Mouse (Mus musculus) naive thymus-derived CD4-positive, alpha-beta T cell, adult 2 months (primary cell): ENCODE data around the gene Igfbp2.

Experiments used
- DNase-seq: peaks from one replicate; pipeline ENCODE4 v3.0.0-alpha.2; 2011; ENCODE audit warnings: low read depth

The Igfbp2 gene

DNA sequence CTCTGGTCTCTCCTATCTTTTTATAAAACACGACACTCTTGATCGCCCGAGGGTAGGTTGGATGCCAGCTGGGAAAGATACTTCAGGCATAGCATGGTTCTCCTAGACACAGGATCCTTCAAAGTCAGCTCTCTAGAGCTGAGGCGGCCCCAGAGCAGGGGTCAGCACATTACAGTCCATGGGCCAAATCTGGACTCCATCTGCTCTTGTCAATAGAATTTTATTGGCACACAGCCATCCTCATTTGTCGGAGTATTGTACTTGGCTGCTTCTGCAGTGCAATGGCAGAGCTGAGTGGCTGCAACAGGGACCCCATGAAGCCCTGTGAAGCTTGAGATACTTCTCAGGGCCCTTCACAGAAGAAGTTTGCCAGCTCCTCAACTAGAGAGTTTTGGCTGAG lies 9.1 kb upstream of the Igfbp2 start:
- no peak for DNase-seq

DNA sequence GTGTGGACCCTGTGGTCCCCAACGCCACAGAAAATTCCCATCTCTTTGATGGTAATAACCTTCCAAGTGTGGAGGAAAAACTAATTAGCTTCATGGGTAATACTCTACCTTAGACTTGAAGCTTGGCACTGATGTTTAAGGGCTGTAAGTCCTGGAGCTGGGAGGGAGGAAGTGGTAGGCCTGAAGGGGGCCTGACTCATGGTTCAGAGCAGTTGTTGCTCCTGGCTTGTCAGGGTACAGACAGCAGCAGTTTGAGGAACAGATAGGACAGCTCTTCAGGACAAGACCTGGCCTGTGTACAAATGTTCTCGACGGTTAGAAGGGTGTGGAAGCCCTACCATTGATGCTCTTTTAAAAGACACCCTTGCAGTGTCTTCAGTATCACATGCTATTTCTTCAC lies 8.7 kb upstream of the Igfbp2 start:
- DNase-seq: no peak

DNA sequence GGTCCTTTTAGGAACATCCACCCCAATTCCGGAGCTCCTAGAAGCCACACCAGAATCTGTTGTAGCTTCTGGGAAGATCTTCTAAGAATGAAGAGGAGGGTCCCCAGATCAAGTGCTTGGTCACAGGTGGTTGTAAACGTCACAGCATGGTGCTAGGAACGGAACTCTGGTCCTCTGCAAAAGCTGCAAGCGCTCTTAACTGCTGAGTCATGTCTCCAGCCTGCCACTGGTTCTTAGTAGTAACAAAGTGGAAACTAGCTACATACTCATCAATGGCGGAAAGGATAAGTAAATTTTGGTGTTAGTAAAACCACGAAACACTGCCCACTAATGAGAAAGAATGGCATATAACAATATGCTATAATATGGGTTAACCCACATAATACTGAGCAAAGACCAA lies 4.3 kb upstream of the Igfbp2 start:
- DNase-seq: no peak

DNA sequence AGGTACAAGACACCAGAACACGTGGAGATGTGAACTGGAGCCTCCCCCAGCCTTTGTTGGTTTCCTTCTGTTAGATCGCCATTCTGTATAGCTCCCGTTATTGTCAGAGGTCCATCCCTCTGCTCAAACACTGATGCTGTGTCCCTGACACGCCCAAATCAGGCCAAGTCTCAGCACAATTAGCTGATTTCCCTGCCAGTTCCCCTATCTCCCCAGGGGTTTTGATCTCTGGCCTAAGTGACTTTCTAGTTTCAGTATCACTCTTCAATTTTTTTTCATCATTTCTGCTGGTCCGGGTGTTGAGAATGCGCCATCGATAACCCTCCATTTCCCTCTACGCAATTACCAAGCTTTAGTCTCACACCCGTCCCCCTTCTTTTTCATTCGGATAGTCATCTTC lies 1.4 kb upstream of the Igfbp2 start:
- DNase-seq: no peak

DNA sequence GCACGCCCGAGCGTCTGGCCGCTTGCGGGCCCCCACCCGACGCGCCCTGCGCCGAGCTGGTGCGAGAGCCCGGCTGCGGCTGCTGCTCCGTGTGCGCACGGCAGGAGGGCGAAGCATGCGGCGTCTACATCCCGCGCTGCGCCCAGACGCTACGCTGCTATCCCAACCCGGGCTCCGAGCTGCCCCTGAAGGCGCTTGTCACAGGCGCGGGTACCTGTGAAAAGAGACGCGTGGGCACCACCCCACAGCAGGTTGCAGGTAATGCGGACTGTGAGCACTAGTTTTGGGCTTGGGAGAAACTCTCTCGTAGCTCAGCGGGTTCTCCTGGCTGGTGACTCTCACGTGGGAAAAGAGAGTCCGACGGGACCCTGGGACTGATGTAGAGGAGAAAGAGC lies 401 bp downstream of the Igfbp2 start:
- DNase-seq: no peak

DNA sequence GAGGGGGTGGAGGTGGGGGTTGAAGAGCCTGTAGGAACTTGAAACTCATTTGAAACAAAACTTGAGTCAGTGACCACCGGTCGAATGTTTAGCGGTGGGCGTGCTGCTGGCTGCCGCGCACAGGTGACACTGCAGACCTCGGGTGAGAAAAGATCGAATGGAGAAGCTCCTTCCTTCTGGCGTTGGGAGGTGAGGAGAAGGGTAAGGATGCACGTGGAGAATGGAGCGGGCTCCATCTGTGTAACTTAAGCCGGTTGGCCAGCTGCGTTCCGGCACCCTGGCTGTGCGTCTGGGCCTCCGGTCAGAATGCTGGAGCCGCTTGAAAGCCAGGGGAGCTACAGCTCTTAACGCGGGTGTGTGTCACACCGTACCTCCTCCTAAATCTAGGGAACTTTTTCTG lies 983 bp downstream of the Igfbp2 start:
- DNase-seq: no peak

GRCm38 (mm10) chr1:72825921-72826320 lies 1.6 kb downstream of the Igfbp2 start:
- no peak for DNase-seq

DNA sequence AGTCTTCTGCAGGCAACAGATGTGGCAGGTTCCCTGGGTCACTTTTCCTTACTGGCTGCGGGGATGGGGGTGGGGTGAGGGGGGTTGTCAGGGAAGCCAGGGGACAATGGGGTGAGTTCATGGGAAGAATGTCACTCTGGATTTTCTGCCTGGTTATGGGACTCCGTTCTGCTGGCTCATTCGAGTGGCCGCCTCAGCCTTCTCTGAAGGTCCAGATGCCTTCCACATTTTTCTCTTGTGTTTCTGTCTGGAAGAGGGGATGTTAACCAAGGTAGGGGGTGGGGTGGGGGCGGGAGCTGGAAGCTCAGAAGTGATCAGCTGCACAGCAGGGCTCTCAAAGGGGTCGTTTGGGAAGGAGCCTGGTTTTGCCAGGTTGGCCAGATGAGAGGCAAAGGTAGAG lies 2.1 kb downstream of the Igfbp2 start:
- no peak for DNase-seq

DNA sequence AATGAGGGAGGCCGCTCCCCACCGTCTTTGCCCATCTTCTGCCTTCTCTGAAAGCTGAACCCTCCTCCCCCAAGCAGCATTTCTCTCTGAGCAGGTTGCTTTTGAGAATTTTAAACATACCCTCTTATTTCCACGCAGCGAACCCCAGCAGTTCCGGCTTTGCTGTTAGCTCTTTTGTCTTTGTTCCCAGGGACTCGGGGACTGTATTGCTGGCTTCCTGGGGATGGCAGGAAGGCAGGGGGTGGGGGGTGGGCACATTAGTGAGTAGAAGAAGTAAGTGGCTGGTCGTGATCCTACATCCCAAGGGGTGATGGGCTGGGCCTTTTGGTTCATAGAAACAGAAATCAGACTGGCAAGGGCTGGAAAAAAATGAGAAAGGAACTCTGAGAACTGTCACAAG lies 2.6 kb downstream of the Igfbp2 start:
- DNase-seq: no peak

- no peak for DNase-seq
Observed at GRCm38 (mm10) chr1:72827411-72828315, 3.4 kb downstream of the Igfbp2 start.

- no peak for DNase-seq
Observed at GRCm38 (mm10) chr1:72828843-72829242, 4.5 kb downstream of the Igfbp2 start.

GRCm38 (mm10) chr1:72830485-72830884 lies 6.2 kb downstream of the Igfbp2 start:
- DNase-seq: no peak

DNA sequence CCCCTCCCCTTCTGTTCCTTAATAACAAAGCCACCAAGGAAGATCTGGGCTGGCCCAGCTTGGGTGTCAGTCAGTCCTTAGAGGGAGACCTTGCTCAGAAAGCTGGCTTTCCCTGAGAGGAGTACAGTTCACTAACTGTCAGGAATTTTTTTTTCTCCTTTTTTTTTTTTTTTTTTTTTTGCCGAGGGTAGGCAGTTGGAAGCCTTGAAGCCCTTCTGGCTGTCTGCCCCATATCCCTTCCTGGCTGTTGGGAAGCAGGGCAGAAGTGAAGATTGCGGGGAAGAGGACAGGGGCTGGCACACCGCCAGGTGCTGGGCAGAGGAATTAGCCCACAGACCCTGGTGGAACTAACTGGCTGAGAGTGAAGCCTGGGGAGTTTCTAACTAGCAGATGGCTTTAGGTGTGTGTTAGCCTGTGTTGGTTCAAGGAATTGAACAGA lies 8.4 kb downstream of the Igfbp2 start:
- no peak for DNase-seq

DNA sequence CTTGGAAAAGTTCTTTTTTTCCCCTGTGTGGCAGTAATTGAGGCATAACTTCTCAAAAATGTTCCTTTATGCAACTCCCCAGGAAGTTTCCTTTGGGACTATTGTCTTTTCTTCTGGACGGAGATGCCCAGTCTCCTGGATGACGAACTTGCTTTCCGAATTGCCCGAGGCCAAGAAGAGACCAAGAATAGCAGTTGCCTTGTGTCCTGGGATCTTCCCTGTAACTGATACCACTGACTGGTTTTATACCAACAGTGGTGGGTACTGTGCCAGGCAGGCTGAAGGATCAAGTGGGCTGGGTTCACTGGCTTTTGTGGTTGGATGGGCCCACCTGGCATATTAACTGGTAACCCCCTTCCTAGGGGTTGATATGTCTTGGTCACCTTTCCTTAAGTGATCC lies 9.3 kb downstream of the Igfbp2 start:
- DNase-seq: no peak

- DNase-seq: no peak
Observed at GRCm38 (mm10) chr1:72839356-72839755, 15.1 kb downstream of the Igfbp2 start.

DNA sequence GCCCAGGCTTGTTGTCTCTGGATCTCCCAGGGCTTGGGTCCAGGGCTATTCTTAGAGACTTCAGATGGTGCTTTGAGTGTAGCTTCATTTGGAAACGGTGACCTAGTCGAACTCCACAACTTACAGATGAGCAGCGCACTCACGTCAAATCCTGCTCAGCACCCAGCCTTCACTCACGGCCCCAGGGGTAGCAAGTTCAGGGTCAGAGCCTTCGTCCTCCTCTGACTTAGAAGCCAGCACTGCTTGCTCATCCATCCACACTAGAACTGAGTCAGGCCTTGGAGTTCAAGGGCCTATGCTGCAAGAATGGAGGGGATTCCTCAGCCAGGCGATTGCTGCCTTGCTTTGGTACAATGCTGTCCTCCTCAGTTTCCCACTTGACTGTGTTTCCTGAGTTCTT lies 15.5 kb downstream of the Igfbp2 start:
- DNase-seq: no peak

GRCm38 (mm10) chr1:72842666-72843459 lies 18.6 kb downstream of the Igfbp2 start:
- DNase-seq: no peak

GRCm38 (mm10) chr1:72844675-72845074 lies 20.4 kb downstream of the Igfbp2 start:
- DNase-seq: no peak

- DNase-seq: no peak
Observed at GRCm38 (mm10) chr1:72847849-72848380, 23.6 kb downstream of the Igfbp2 start.

DNA sequence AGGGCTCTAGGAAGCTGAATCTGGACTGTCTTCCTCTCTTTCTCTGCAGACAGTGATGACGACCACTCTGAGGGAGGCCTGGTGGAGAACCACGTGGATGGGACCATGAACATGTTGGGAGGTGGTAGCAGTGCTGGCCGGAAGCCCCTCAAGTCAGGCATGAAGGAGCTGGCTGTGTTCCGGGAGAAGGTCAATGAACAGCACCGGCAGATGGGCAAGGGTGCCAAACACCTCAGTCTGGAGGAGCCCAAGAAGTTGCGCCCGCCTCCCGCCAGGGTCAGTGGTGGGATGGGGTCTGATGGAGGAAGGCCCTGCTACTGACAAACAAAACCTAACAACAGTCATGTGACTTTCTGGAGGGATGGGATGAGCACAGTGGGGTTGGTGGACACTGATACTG lies 24.7 kb downstream of the Igfbp2 start:
- DNase-seq: no peak

- no peak for DNase-seq
Observed at GRCm38 (mm10) chr1:72853759-72854158, 29.5 kb downstream of the Igfbp2 start.

- DNase-seq: peak; percentile 29
Observed at GRCm38 (mm10) chr1:72854337-72855237, 30.3 kb downstream of the Igfbp2 start.
